Mouse (Mus musculus) embryonic facial prominence, embryonic 15.5 days (tissue): ENCODE data around the gene Neurod2. TPM values are rescaled to one million over a fixed set of nuclear protein-coding genes. Genes with fewer than 3 reads are reported as not detected.

Experiments used
- ATAC-seq: fragments of 200-750 bp; cut with Nextera tagmentation; 2 replicates; pipeline ENCODE4 v1.8.0; 2017; ENCODE audit warnings: low read depth, moderate TSS enrichment; ENCODE audit not compliant: insufficient number of reproducible peaks, low FRiP score, low TSS enrichment
- H3K27ac ChIP-seq: fragments of 300-500 bp; sonication (generic); replicated peaks from 2 replicates; pipeline ENCODE4 v1.5.1; 2015; ENCODE audit warnings: mild to moderate bottlenecking, inconsistent platforms
- H3K27me3 ChIP-seq: fragments of 300-500 bp; sonication (generic); 2 replicates; pipeline ENCODE4 v1.6.1; 2015; ENCODE audit warnings: inconsistent platforms
- H3K36me3 ChIP-seq: fragments of 300-500 bp; sonication (generic); 2 replicates; pipeline ENCODE4 v1.6.1; 2015; ENCODE audit warnings: mild to moderate bottlenecking, inconsistent platforms
- H3K4me1 ChIP-seq: fragments of 300-500 bp; sonication (generic); 2 replicates; pipeline ENCODE4 v1.6.1; 2015; ENCODE audit warnings: inconsistent platforms
- H3K4me2 ChIP-seq: fragments of 300-500 bp; sonication (generic); replicated peaks from 2 replicates; pipeline ENCODE4 v1.6.1; 2015; ENCODE audit warnings: mild to moderate bottlenecking, inconsistent platforms
- H3K4me3 ChIP-seq: fragments of 300-500 bp; sonication (generic); replicated peaks from 2 replicates; pipeline ENCODE4 v1.5.1; 2015; ENCODE audit warnings: mild to moderate bottlenecking, inconsistent platforms
- H3K9ac ChIP-seq: fragments of 300-500 bp; sonication (generic); 2 replicates; pipeline ENCODE4 v1.6.1; 2015; ENCODE audit warnings: inconsistent platforms
- H3K9me3 ChIP-seq: fragments of 300-500 bp; sonication (generic); replicated peaks from 2 replicates; pipeline ENCODE4 v1.6.1; 2016; ENCODE audit warnings: inconsistent platforms
- WGBS: fragments of 180-500 bp; shearing (Covaris S2); methylation state at CpG from one replicate; pipeline ENCODE4 v1.1.7; 2015; 5-methylcytosine and 5-hydroxymethylcytosine counted together
- polyA plus RNA-seq: library from polyadenylated mRNA; unstranded; fragments of >200 nt; fragmentation: Nextera tagmentation; extraction: Ambion mirVana; gene quantifications from 2 replicates; pipeline ENCODE4 v1.2.1, GENCODE M21; 2015

Neurod2 gene
- polyA plus RNA-seq, 1 experiment from 2014 or later: 0.09 TPM

DNA sequence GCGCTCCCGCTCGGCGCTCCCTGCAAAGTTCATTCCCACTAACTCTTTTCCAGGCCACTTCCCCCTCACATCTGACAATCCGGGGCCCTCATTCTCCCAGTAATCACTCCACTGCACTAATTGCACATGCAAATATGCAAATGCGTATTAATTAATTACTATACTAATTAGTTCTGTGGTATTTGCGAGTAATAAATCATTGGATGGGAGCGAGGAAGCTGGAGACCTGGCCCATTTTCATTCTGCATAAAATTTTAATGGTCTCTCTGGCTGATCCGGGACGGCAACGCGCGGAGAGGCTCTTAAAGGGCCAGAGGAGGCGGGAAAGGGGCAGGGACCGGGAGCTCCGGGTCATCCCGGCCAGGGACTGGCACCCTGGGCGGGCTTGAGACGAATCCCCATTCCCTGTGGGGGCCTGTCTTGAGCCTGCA is 9.6 kb upstream of the Neurod2 start:
- under 1% methylated on average over 19 of the region's 19 CpGs for WGBS
- H3K4me2 ChIP-seq: peak overlapping the region; percentile 98

DNA sequence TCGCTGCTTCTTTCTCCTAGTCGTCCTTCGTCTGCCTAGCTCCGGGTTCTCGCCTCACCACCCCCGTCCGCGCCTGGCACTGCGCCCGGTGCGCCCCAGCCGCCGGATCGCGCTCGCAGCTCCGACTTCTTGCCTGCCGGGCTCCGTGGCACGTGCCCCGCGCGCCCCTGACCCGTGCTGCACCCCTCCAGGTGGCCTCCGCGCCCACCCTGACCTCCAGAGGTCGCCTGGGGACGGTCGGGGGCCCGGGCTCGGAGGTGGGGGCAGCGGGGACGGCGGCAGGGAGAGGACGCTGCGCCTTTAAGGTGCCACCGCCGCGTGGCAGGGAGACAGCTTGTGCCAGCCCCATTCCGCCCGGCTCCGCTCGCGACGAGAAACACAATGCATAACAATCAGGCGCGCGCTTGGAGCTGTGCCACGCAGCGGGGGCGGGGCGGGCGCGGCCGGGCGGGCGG is 9.1 kb upstream of the Neurod2 start:
- Histone ChIP-seq H3K9me3 (no peaks in the 10 kb centered on the region), H3K4me1 (peaks cover 43% of the 10 kb centered on the region), H3K27me3 (peaks cover 85% of the 10 kb centered on the region), H3K27ac (no peak overlapping the region), H3K4me3 (peak overlapping the region; percentile 54), H3K36me3 (no peaks in the 10 kb centered on the region), H3K4me2 (peak overlapping the region; percentile 98), H3K9ac (peak overlapping the region; percentile 44)
- no peak for ATAC-seq
- WGBS: under 1% methylated on average over 42 of the region's 57 CpGs

More for the DNA sequence above, 9.6 kb upstream of the Neurod2 start:
- Histone ChIP-seq H3K4me3 (peak overlapping the region; percentile 54), H3K27ac (no peak overlapping the region), H3K4me1 (peaks cover 42% of the 10 kb centered on the region), H3K36me3 (no peaks in the 10 kb centered on the region), H3K9ac (peak overlapping the region; percentile 44), H3K27me3 (peaks cover 85% of the 10 kb centered on the region), H3K9me3 (no peaks in the 10 kb centered on the region)
- ATAC-seq: no peak

DNA sequence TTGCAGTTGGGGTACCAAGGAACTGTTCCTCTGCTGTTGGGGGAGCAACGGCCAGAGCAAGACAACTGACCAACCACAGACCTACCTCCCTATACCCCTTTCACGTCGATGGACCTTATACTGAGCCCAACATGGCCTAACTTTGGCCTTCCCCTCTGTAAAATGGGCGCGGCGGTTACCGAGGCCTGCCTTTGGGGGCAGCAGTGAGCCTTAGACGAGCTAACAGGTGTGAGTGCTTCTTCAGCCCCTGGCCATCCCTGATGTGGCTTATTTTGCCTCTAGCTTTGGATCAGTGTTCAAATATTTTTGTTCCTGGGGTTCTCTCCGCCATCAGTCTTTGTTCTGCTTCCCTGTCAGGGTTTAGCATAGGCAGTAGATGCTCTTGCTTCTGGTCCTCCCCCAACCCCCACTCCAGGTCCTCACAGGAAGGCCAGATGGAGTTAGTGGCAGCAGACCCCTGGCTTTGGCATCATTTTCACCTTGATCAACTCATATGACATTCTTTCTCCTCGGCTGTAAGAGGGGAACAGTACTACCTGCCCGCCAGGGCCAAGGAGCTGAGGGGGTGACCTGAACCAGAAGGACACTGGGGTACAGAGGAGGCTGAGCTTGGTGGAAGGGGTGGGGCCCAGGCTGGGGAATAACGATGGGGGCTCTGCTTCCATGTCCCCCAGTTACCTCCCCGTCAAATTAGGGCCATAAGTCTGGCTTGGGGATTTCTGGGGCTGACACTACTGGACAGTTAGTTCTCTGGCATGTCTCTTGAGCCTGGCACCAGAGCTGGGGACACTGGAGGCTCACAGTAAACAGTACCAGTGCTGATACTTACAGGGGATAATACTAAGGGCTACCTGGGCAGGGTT is 7.0 kb upstream of the Neurod2 start:
- Histone ChIP-seq H3K9ac (no peak overlapping the region), H3K4me2 (no peak overlapping the region), H3K9me3 (no peaks in the 10 kb centered on the region), H3K27me3 (peaks cover 97% of the 10 kb centered on the region), H3K27ac (no peak overlapping the region), H3K4me3 (no peak overlapping the region), H3K36me3 (no peaks in the 10 kb centered on the region), H3K4me1 (peaks cover 28% of the 10 kb centered on the region)
- WGBS: 17% methylated on average over 13 of the region's 13 CpGs
- ATAC-seq: no peak

DNA sequence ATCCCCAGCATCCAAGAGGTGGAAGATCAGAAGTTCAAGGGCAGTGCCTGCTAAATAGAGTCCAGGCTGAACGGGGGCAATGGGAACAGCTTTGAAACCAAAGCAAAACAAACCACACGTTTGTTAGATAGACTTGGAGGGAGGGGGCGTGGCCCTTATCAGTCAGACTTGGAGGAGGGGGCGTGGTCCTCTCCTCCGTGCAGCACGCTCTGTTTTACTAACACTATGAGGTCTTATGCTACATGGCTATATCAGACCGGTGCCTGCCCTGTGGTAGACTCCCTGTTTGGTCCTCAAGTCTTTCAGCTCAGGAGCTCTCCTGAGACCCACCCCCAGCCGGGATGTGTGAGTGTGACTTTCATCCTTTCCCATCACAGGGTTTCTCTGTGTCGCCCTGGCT is 5.8 kb upstream of the Neurod2 start:
- H3K4me3 ChIP-seq: no peak overlapping the region
- H3K36me3 ChIP-seq: no peaks in the 10 kb centered on the region
- H3K27ac ChIP-seq: no peak overlapping the region
- peaks cover 100% of the 10 kb centered on the region for H3K27me3 ChIP-seq
- H3K9ac ChIP-seq: no peak overlapping the region
- peaks cover 28% of the 10 kb centered on the region for H3K4me1 ChIP-seq
- WGBS: 8% methylated on average over 9 of the region's 9 CpGs
- H3K4me2 ChIP-seq: no peak overlapping the region
- no peaks in the 10 kb centered on the region for H3K9me3 ChIP-seq
- ATAC-seq: no peak

DNA sequence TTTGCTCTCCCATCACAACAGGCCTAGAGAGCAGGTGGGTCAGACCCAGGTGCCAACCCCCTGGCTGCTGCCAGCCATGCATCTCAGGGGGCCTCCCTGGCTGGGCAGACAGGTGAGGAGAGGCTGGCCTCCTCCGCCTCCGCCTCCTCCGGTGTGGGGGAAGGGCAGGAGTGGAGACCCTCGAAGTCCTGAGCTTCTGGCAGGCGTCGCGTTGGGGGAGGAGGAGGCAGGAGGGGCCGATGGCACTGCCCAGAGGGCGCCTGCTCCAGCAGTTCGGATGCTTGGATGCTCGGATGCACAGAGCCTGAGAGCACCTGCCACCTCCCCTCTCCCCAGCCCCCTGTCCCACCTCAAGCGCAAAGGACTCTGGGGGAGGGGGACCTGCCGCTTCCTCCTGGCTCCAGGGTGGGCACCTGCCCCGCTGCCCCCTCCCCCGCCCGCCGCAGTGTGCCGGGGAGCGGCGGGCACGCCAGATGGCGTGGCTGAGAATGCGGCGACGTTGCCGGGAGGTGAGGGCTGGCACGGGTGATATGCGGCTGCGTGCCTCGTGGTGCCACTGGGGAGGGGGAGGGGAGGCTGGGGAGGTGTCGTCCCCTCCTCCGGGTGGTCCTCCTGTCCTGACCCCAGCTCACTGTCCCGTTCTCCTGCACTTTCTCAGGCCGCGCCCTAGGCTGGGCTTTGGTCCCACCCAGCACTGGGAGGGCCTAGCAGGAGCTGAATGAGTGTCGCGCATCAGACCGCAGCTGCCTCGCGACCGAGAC is 4.7 kb upstream of the Neurod2 start:
- Histone ChIP-seq H3K9ac (no peak overlapping the region), H3K4me3 (peak overlapping the region; percentile 20; the same call in 1 of the 2 replicates), H3K4me1 (peaks cover 21% of the 10 kb centered on the region), H3K27ac (no peak overlapping the region), H3K27me3 (peaks cover 100% of the 10 kb centered on the region), H3K4me2 (peak overlapping the region; percentile 15), H3K36me3 (no peaks in the 10 kb centered on the region), H3K9me3 (no peaks in the 10 kb centered on the region)
- WGBS: 3% methylated on average over 37 of the region's 41 CpGs
- ATAC-seq: no peak

DNA sequence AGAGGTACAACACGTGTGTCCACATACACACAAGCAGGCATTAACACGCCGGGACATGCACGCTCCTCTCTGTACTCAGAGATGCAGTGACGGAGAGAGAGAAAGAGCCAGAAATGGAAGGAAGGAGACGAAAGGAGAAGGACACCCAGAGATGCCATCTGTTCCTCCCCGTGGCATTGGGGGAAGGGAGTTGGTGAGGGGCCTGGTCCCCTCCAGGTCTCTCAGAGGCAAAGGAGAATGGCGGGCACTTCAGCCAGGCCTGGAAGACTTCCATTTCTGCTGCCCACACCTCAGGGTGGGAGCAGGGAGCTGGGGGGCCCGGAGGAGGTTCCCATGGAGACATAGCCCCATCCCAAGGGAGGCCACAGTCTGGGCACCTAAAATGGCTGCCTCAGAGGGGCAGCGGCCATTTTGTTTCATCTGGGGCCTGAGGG is 3.8 kb upstream of the Neurod2 start:
- Histone ChIP-seq H3K27me3 (peaks cover 100% of the 10 kb centered on the region), H3K27ac (no peak overlapping the region), H3K36me3 (no peaks in the 10 kb centered on the region), H3K9me3 (no peaks in the 10 kb centered on the region), H3K4me2 (no peak overlapping the region), H3K4me1 (peaks cover 19% of the 10 kb centered on the region), H3K9ac (no peak overlapping the region), H3K4me3 (no peak overlapping the region)
- WGBS: 60% methylated on average over 10 of the region's 10 CpGs
- no peak for ATAC-seq

DNA sequence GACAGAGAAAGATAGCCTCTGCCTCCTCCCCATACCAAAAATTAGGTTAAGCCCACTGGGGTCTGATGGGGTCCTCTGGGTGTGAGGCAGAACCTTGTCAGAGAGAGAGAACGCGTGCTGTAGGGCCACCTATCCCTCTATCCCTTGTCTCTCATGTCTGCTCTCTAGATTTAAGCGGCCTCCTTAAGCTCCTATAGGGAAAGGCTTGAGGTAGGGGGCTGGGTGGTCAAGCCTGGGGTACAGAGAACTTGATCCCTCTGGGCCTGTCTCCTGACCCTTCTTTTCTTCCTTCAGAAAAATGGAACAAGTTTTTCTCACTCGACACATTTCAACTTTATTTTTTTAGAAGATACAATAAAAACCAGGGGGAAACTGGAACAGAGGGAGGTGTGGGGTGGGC is 3.4 kb upstream of the Neurod2 start:
- WGBS: 65% methylated on average over 4 of the region's 4 CpGs
- ATAC-seq: no peak
- H3K9ac ChIP-seq: no peak overlapping the region

DNA sequence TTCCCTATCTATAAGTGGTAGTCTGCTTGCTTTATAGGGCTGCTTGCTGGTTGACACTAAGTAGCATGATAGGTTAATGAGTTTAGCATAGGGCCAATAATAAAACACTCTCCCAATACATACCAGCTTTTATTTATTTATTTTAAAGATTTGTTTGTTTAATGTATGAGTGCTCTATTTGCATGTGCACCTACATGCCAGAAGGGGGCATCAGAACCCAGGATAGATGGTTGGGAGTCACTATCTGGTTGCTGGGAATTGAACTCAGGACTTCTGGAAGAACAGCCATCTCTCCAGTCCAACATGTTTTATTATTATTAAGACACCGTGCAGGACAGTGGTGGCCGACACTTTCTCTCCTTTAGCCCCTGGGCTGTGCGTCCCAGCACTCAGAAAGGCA is 2.7 kb upstream of the Neurod2 start:
- 84% methylated on average over 3 of the region's 3 CpGs for WGBS
- no peak overlapping the region for H3K27ac ChIP-seq
- H3K9ac ChIP-seq: no peak overlapping the region
- no peak for ATAC-seq
- no peak overlapping the region for H3K4me2 ChIP-seq
- peaks cover 100% of the 10 kb centered on the region for H3K27me3 ChIP-seq
- H3K4me3 ChIP-seq: no peak overlapping the region
- no peaks in the 10 kb centered on the region for H3K9me3 ChIP-seq
- H3K4me1 ChIP-seq: peaks cover 28% of the 10 kb centered on the region
- H3K36me3 ChIP-seq: no peaks in the 10 kb centered on the region

More for the DNA sequence above, 3.4 kb upstream of the Neurod2 start:
- H3K4me1 ChIP-seq: peaks cover 22% of the 10 kb centered on the region
- no peaks in the 10 kb centered on the region for H3K36me3 ChIP-seq
- peaks cover 100% of the 10 kb centered on the region for H3K27me3 ChIP-seq
- no peak overlapping the region for H3K27ac ChIP-seq
- no peak overlapping the region for H3K4me3 ChIP-seq
- no peak overlapping the region for H3K4me2 ChIP-seq
- H3K9me3 ChIP-seq: no peaks in the 10 kb centered on the region

DNA sequence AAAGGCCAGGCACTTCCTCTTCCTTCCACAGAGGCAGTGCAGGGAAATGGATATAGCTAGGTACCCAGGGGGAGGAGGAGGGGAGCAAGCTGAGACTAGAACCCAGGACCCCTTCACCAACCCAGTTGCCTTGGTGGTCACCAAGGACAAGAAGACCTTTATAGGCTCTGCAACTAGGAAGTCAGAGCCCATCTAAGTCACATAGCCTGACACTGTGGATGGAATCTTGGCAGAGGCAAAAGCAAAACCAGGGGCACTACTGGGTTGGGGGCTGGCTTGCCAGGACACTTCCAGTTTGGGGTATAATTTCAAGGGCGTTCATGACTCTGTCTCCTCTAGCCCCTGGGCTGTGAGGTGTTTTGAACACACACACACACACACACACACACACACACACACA is 2.0 kb upstream of the Neurod2 start:
- no peaks in the 10 kb centered on the region for H3K36me3 ChIP-seq
- WGBS: 78% methylated on average over 1 of the region's 1 CpGs
- ATAC-seq: no peak
- no peaks in the 10 kb centered on the region for H3K9me3 ChIP-seq
- peaks cover 35% of the 10 kb centered on the region for H3K4me1 ChIP-seq
- H3K27me3 ChIP-seq: peaks cover 100% of the 10 kb centered on the region
- H3K27ac ChIP-seq: no peak overlapping the region
- no peak overlapping the region for H3K9ac ChIP-seq
- no peak overlapping the region for H3K4me3 ChIP-seq
- no peak overlapping the region for H3K4me2 ChIP-seq

DNA sequence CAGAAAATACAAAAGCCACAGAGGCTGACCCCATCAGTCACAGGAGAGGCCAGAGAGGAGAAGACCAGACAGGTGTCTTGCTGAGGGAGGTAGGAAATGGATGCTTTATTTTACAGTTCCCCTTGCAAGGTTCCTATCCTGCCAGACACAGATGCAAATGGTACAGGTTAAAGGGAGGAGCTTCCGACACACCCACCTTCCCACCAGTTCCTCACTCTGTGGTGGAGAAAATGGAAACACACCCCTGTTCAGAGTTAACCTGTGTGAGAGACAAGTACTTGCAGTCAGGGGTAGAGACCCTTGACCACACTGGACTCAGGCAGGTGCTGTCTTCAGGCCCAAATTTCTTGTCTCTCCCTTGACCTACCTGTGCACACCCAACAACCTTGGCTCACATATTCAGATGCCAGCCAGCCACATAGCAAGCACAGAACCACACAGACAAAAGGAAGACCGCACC is 1.3 kb upstream of the Neurod2 start:
- Histone ChIP-seq H3K4me3 (no peak overlapping the region), H3K4me2 (no peak overlapping the region), H3K27ac (no peak overlapping the region), H3K27me3 (peaks cover 100% of the 10 kb centered on the region), H3K9ac (no peak overlapping the region), H3K9me3 (no peaks in the 10 kb centered on the region), H3K36me3 (no peaks in the 10 kb centered on the region), H3K4me1 (peaks cover 35% of the 10 kb centered on the region)
- 52% methylated on average over 2 of the region's 2 CpGs for WGBS
- no peak for ATAC-seq

DNA sequence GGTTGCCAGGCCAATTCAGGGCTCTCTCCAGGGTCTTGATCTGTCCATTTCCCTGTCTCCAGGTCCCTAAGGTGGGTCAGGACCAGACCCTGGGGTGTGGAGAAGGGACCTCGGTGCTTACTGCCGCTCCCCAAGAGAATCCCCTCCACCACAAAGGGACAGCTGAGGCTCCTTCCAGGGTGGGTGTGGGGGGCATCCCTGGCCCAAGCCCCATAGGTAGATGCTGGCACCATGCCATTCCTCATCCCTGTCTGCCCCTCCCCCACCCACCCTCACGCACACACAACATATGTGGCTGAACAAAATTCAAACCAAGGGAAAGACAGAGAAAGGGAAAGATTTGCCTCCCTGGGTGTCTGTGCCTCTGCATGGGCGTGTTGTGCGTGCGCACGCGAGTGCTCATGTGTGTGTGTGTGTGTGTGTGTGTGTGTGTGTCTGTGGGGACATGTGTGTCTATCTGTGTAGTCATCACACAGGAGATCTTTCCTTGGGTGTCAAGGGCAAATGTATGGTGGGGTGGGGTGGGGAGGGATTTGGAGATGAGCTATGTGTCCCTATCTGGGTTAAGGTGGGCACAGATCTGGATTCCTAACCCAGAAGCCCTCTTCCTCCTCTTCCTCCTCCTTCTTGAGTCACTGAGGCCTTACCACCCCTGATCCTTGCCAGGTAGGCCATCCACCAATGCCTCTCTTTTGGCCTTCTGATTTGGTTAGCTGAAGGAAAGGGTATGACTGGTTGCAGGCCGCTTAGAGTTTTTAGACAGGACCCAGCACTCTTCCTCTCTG is 704 bp upstream of the Neurod2 start:
- 30% methylated on average over 9 of the region's 9 CpGs for WGBS

More for the DNA sequence above, 704 bp upstream of the Neurod2 start:
- Histone ChIP-seq H3K4me2 (no peak overlapping the region), H3K9me3 (no peaks in the 10 kb centered on the region), H3K27ac (no peak overlapping the region), H3K4me1 (peaks cover 32% of the 10 kb centered on the region), H3K4me3 (no peak overlapping the region), H3K36me3 (no peaks in the 10 kb centered on the region), H3K9ac (no peak overlapping the region), H3K27me3 (peaks cover 100% of the 10 kb centered on the region)
- no peak for ATAC-seq
